Mouse (Mus musculus) stomach, postnatal 0 days (tissue): ENCODE measurements around the gene Ap5m1. TPM values are rescaled to one million over a fixed set of nuclear protein-coding genes. Genes with fewer than 3 reads are reported as not detected.

Source experiments
- ATAC-seq: fragments of 200-750 bp; cut with Nextera tagmentation; 2 replicates; pipeline ENCODE4 v1.8.0; 2017; ENCODE audit not compliant: low FRiP score, low TSS enrichment
- DNase-seq: peaks from one replicate; pipeline ENCODE4 v3.0.0-alpha.2; 2016; ENCODE audit warnings: low spot score
- H3K27ac ChIP-seq: fragments of 300-500 bp; sonication (generic); replicated peaks from 2 replicates; pipeline ENCODE4 v1.5.1; 2014; ENCODE audit warnings: mild to moderate bottlenecking, control low read depth
- H3K27me3 ChIP-seq: fragments of 300-500 bp; sonication (generic); 2 replicates; pipeline ENCODE4 v1.6.1; 2014; ENCODE audit warnings: low read length; ENCODE audit not compliant: control insufficient read depth, insufficient read depth
- H3K36me3 ChIP-seq: fragments of 300-500 bp; sonication (generic); 2 replicates; pipeline ENCODE4 v1.6.1; 2014; ENCODE audit warnings: low read length, mixed read lengths; ENCODE audit not compliant: control insufficient read depth, insufficient read depth
- H3K4me1 ChIP-seq: fragments of 300-500 bp; sonication (generic); replicated peaks from 2 replicates; pipeline ENCODE4 v1.6.1; 2014; ENCODE audit warnings: antibody characterized with exemption; ENCODE audit not compliant: control insufficient read depth, insufficient read depth
- H3K4me2 ChIP-seq: fragments of 300-500 bp; sonication (generic); replicated peaks from 2 replicates; pipeline ENCODE4 v1.6.1; 2014; ENCODE audit warnings: low read depth, mild to moderate bottlenecking, control low read depth, moderate library complexity
- H3K4me3 ChIP-seq: fragments of 300-500 bp; sonication (generic); 2 replicates; pipeline ENCODE4 v1.5.1; 2014; ENCODE audit warnings: low read depth, low read length, control low read depth
- H3K9ac ChIP-seq: fragments of 300-500 bp; sonication (generic); 2 replicates; pipeline ENCODE4 v1.6.1; 2014; ENCODE audit warnings: mild to moderate bottlenecking, low read length, control low read depth, mixed read lengths
- H3K9me3 ChIP-seq: fragments of 300-500 bp; sonication (generic); 2 replicates; pipeline ENCODE4 v1.6.1; 2016; ENCODE audit warnings: low read length; ENCODE audit not compliant: control insufficient read depth
- CTCF ChIP-seq: IDR thresholded peaks from 2 replicates; pipeline ENCODE4 v1.5.1; 2016; ENCODE audit warnings: antibody characterized with exemption, low read depth, mild to moderate bottlenecking, moderate library complexity
- EP300 ChIP-seq: optimal IDR thresholded peaks from 2 replicates; pipeline ENCODE3; 2016; ENCODE audit warnings: antibody characterized with exemption
- WGBS: fragments of 180-500 bp; shearing (Covaris S2); extraction: QIAGEN DNeasy Blood & Tissue Kit; methylation state at CpG from one replicate; pipeline ENCODE4 v1.1.7; 2014; 5-methylcytosine and 5-hydroxymethylcytosine counted together
- polyA plus RNA-seq: library from polyadenylated mRNA; unstranded; fragments of >200 nt; fragmentation: Nextera tagmentation; extraction: Ambion mirVana; gene quantifications from 2 replicates; pipeline ENCODE4 v1.2.1, GENCODE M21; 2015

Gene Ap5m1
- polyA plus RNA-seq, 1 experiment from 2014 or later, result 13.2 TPM

DNA sequence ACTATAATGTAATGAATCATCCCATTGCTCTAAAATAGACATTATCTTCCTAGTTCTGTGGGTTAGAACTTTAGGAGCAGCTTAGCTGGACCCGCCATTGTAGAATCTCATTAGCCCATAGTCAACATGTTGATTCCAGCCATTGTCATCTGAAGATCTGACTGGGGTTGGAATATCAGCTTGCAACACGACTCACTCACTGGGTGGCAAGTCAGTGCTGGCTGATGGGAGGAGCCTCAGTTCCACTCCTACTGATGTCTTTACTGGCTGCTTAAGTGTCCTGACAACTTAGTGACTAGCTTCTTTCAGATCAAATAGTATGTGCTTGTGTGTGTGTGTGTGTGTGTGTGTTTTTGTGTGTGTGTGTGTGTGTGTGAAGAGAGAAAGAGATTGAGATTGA, 8.5 kb downstream of the Ap5m1 start:
- no peaks in the 10 kb centered on the region for H3K27me3 ChIP-seq
- no peaks in the 10 kb centered on the region for H3K4me1 ChIP-seq
- 54% methylated on average over 2 of the region's 2 CpGs for WGBS
- no peaks in the 10 kb centered on the region; the same call in 1 of the 2 replicates for H3K36me3 ChIP-seq
- no peak for TF ChIP-seq CTCF
- TF ChIP-seq EP300, result no peak
- H3K9ac ChIP-seq, result no peak overlapping the region
- no peak overlapping the region for H3K27ac ChIP-seq
- no peak overlapping the region for H3K4me2 ChIP-seq
- no peaks in the 10 kb centered on the region for H3K9me3 ChIP-seq
- H3K4me3 ChIP-seq, result no peak overlapping the region
- no peak for DNase-seq
- ATAC-seq, result no peak

DNA sequence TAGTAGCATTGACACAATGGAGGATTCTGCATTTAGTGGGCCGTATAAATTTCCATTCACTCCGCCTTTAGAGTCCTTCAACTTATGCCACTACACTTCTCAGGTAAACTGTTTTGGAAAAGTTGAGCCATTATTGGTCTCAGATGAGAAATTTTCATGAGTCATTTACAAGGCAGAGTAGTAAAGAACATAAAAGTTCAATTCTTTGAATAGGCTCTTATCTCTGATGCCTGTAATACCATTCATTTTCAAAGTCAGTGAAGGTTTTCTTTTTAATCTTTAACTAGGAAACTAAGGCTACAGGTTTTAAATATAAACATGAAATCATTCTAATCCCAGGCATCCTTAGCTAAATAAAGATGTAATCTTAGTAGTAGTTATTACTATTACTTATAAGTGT, 12.9 kb downstream of the Ap5m1 start:
- ATAC-seq (no peak), DNase-seq (no peak)
- Histone ChIP-seq H3K27me3 (no peaks in the 10 kb centered on the region), H3K4me2 (no peak overlapping the region), H3K27ac (no peak overlapping the region), H3K9me3 (no peaks in the 10 kb centered on the region), H3K4me3 (no peak overlapping the region), H3K9ac (no peak overlapping the region), H3K36me3 (peaks cover 2% of the 10 kb centered on the region; the same call in 1 of the 2 replicates), H3K4me1 (no peaks in the 10 kb centered on the region)
- 92% methylated on average over 2 of the region's 2 CpGs for WGBS
- TF ChIP-seq EP300 (no peak), CTCF (no peak)

- WGBS, result 84% methylated on average over 4 of the region's 4 CpGs
- no peak for ATAC-seq
- no peak overlapping the region for H3K27ac ChIP-seq
- no peaks in the 10 kb centered on the region for H3K9me3 ChIP-seq
- H3K27me3 ChIP-seq, result no peaks in the 10 kb centered on the region
- no peak overlapping the region for H3K4me2 ChIP-seq
- H3K4me3 ChIP-seq, result no peak overlapping the region
- H3K4me1 ChIP-seq, result no peaks in the 10 kb centered on the region
- peaks cover 8% of the 10 kb centered on the region for H3K36me3 ChIP-seq
- TF ChIP-seq EP300 (no peak), CTCF (no peak)
- no peak overlapping the region for H3K9ac ChIP-seq
- no peak for DNase-seq
Observed at GRCm38 (mm10) chr14:49086522-49086921, 20.6 kb downstream of the Ap5m1 start.

DNA sequence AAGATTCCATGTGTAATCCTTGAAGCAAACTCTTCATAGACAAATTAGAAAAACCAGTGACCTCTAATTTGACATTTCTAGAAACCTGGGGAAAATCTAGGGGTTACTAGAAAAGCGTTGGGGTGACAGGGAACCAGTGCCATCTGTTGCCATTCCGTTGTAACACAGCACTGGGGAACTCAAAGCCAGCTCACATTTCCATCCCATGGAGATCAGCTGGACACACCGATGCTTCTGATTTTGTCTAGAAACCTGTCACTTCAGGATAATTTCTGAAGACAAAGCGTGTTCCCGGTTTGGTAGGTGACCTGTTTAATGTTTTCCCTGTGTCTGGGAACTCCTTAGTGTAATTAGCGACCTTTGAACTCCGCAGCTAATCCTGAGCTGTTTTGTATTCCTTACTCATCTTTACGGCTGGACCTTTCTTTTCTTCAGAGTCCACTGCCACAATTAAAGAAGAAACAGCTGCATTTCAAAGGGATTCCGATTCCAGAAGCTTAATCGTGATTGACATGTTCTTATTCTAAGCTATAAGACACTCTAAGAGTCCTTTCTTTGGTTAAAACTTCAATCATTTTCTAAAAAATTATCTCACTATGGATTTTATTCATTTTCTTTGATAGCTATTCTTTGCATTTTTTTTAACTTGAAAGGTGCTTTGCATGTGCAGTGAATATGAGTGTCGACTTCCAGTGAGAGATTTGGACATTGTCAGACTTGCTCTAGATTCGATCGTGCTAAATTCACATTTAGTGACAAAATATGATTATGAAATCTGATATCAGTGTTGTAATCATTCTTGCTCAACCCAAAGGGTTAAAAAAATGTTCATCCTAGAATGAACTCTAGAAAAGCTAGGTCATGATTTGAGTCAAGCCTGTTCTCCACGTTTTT, 22.5 kb downstream of the Ap5m1 start:
- Histone ChIP-seq H3K4me3 (no peak overlapping the region), H3K27ac (no peak overlapping the region), H3K9ac (no peak overlapping the region), H3K27me3 (no peaks in the 10 kb centered on the region), H3K9me3 (no peaks in the 10 kb centered on the region), H3K4me2 (no peak overlapping the region), H3K4me1 (no peaks in the 10 kb centered on the region), H3K36me3 (peaks cover 8% of the 10 kb centered on the region)
- TF ChIP-seq EP300, result no peak
- no peak for TF ChIP-seq CTCF
- WGBS, result 70% methylated on average over 14 of the region's 14 CpGs
- no peak for DNase-seq
- no peak for ATAC-seq

DNA sequence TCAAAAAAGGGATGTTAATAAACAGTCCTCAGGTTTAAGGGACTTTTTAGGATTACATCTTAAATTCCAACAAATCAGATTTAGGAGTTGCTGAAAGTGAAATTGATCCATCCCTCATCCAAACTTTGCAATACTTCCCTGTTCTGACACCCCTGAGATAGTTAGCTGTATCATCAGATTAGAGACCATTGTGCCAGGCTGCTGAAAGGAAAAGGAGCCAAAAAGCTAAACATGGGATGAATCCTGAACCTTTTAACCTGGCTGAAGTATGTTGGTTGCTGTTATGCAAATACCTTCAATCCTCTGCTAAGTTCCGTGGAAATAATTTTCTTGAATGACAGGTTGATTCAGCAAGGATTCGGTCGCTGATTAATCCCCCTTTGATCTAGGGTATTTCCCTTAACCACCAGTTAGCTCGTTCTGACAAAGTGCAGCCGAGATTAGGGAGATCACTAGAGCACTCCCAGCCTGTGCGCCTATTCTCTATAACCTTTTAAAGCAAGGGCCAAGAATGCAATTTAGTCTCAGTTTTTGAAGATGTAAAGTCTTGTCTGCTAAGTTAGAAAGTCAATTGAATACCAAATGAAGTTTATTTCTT, 23.7 kb downstream of the Ap5m1 start:
- Histone ChIP-seq H3K36me3 (peaks cover 6% of the 10 kb centered on the region; the same call in 1 of the 2 replicates), H3K4me1 (no peaks in the 10 kb centered on the region), H3K9me3 (no peaks in the 10 kb centered on the region), H3K27me3 (no peaks in the 10 kb centered on the region), H3K4me2 (no peak overlapping the region), H3K27ac (no peak overlapping the region), H3K9ac (no peak overlapping the region), H3K4me3 (no peak overlapping the region)
- DNase-seq (no peak), ATAC-seq (no peak)
- no peak for TF ChIP-seq CTCF
- TF ChIP-seq EP300, result no peak
- 28% methylated on average over 6 of the region's 6 CpGs for WGBS

DNA sequence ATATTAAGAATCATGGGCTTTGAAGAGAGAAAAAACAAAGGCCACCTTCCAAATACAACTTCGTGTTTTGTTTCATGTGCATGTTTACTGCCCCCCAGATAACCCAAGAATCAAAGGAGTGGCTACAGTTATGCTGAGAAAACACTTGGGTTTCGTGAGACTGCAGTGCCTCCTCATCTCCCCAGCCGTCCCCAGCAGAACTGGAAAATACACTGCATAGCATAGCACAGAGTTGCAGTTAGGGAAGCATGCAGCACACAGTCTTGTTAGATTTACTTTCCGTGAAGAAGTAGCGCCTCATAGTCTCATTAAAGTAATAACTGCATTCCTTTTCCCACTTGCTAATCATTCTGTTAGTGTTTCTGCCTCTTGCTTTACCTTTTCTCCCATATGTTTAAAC, 24.2 kb downstream of the Ap5m1 start:
- Histone ChIP-seq H3K9ac (no peak overlapping the region), H3K36me3 (peaks cover 6% of the 10 kb centered on the region; the same call in 1 of the 2 replicates)

More for the DNA sequence above, 24.2 kb downstream of the Ap5m1 start:
- no peaks in the 10 kb centered on the region for H3K27me3 ChIP-seq
- no peak for TF ChIP-seq EP300
- TF ChIP-seq CTCF, result no peak
- ATAC-seq (no peak), DNase-seq (no peak)
- H3K4me1 ChIP-seq, result no peaks in the 10 kb centered on the region
- H3K9me3 ChIP-seq, result no peaks in the 10 kb centered on the region
- H3K27ac ChIP-seq, result no peak overlapping the region
- H3K4me2 ChIP-seq, result no peak overlapping the region
- no peak overlapping the region for H3K4me3 ChIP-seq
- 65% methylated on average over 5 of the region's 5 CpGs for WGBS
